Mouse (Mus musculus) retina, adult 2 months (tissue): ENCODE measurements at regions not wholly inside any gene's neighbourhood (a gene's known extent, or its start where the extent isn't known, plus 50 kb on each side); places are given as distances from the start of the nearest gene placed in this dataset.

Source experiments
- DNase-seq: peaks from one replicate; pipeline ENCODE4 v3.0.0-alpha.2; 2012; ENCODE audit warnings: low read depth, low spot score

DNA sequence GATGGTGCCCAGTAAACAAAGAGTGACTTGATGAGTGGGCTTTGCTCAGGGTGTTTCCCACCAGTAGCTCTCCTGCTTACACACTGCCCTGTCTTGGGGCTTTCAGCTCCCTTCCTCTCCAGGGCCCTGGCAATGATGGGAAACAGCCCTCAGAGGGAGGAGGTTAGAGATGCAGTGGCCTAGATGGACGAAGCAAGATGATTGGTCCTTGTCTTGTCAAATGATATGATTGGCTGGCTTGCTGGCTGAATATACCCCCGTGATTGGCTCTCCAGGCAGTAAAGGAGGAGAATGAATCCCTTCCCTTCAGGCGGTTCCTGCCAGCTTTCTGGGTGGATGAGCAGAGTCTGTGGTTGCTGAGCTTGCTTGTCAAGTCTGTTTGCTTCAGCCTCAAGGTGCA is 74.8 kb upstream of the Ncam1 start:
- DNase-seq: peak; percentile 53

- DNase-seq: no peak
Observed at GRCm38 (mm10) chr9:49851522-49851921, 52.8 kb upstream of the Ncam1 start.

DNA sequence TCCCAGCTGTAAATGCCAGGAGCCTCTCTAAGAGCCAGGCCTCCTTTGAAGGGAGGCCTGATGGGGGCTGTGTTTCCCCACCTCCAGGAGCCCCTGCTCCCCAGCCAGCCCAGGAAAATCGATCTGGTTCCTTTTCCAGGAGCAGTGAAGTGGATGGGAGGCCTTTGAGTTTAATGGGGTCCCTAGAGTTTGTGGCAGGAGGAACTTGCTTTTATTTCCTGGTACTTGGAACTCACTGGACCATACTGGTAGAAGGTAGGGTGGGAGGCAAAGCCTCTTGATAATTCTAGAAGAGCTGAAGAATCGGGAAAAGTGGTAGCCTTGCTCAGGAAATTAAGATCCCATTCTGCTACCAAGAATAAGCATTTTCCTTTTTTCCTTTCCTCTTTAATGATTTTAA is 50.7 kb upstream of the Ncam1 start:
- DNase-seq: no peak

- no peak for DNase-seq
Observed at GRCm38 (mm10) chr9:49848943-49849342, 50.2 kb upstream of the Ncam1 start.
